Mouse (Mus musculus) heart, embryonic 16.5 days (tissue): ENCODE measurements around the gene Fbxl14. TPM values are rescaled to one million over a fixed set of nuclear protein-coding genes. Genes with fewer than 3 reads are reported as not detected.

Source experiments
- ATAC-seq: fragments of 200-750 bp; cut with Nextera tagmentation; replicated peaks from 2 replicates; pipeline ENCODE4 v1.8.0; 2017; ENCODE audit warnings: moderate number of reproducible peaks; ENCODE audit not compliant: insufficient read depth, low FRiP score; ENCODE audit errors: extremely low read depth
- H3K27ac ChIP-seq: fragments of 300-500 bp; sonication (generic); 2 replicates; pipeline ENCODE4 v1.5.1; 2014; ENCODE audit warnings: mild to moderate bottlenecking, low read length, control low read depth, moderate library complexity
- H3K27me3 ChIP-seq: fragments of 300-500 bp; sonication (generic); 2 replicates; pipeline ENCODE4 v1.6.1; 2014; ENCODE audit warnings: low read length, mixed read lengths; ENCODE audit not compliant: control insufficient read depth, insufficient read depth
- H3K36me3 ChIP-seq: fragments of 300-500 bp; sonication (generic); 2 replicates; pipeline ENCODE4 v1.6.1; 2014; ENCODE audit not compliant: control insufficient read depth, insufficient read depth
- H3K4me1 ChIP-seq: fragments of 300-500 bp; sonication (generic); 2 replicates; pipeline ENCODE4 v1.6.1; 2014; ENCODE audit warnings: low read length, mixed read lengths; ENCODE audit not compliant: control insufficient read depth, insufficient read depth
- H3K4me2 ChIP-seq: fragments of 300-500 bp; sonication (generic); 2 replicates; pipeline ENCODE4 v1.6.1; 2014; ENCODE audit warnings: low read depth, mild to moderate bottlenecking, control low read depth, low read length
- H3K4me3 ChIP-seq: fragments of 300-500 bp; sonication (generic); 2 replicates; pipeline ENCODE4 v1.5.1; 2014; ENCODE audit warnings: mild to moderate bottlenecking, control low read depth, low read length
- H3K9ac ChIP-seq: fragments of 300-500 bp; sonication (generic); 2 replicates; pipeline ENCODE4 v1.6.1; 2014; ENCODE audit warnings: low read length, control low read depth
- H3K9me3 ChIP-seq: fragments of 300-500 bp; sonication (generic); replicated peaks from 2 replicates; pipeline ENCODE4 v1.6.1; 2016; ENCODE audit warnings: low read length; ENCODE audit not compliant: control insufficient read depth
- WGBS: fragments of 180-500 bp; shearing (Covaris S2); extraction: QIAGEN DNeasy Blood & Tissue Kit; methylation state at CpG from one replicate; pipeline ENCODE4 v1.1.7; 2014; 5-methylcytosine and 5-hydroxymethylcytosine counted together
- polyA plus RNA-seq: library from polyadenylated mRNA; unstranded; fragments of >200 nt; fragmentation: Nextera tagmentation; extraction: Ambion mirVana; gene quantifications from 2 replicates; pipeline ENCODE4 v1.2.1, GENCODE M21; 2015

The Fbxl14 gene
- polyA plus RNA-seq, 1 experiment from 2014 or later: 4.3 TPM

DNA sequence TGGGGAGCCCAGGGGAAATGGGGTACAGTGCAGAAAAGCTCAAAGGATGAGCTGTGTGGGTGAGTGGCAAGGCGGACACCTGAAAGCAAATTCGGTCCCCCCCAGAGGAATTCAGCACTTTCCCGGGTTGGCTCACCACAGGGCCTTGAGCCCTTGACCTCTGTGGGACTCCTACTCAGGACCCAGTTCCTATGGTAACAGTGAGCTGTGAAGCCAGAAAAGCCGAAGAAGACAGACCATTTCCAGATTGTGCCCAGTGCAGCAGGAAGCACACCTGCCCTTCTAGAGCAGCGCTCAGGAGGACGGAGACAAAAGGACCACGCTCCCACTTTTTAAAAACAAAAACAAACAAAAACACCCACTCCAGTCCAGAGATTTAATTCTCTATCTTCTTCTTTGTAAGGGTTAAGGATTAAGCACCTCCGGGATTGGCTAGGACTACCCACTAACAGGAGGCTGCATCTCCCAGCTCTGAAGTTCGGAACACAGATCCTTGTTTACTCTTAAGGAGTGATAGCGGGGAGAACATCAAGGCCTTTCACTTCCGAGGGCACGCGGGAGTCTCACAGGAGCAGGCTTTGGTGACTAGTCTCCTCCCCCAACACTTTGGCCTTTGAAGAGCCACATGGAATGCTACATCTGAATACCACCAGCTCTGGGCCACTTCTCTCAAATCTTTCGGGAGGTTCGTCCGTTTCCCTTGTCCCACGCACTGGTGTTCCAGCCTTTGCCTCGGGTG is 31.0 kb upstream of the Fbxl14 start:
- peak overlapping the region; percentile 68 for H3K4me2 ChIP-seq
- peak overlapping the region; percentile 49 for H3K4me3 ChIP-seq
- no peaks in the 10 kb centered on the region for H3K9me3 ChIP-seq
- WGBS: 16% methylated on average over 18 of the region's 18 CpGs
- no peak for ATAC-seq
- no peaks in the 10 kb centered on the region for H3K27me3 ChIP-seq
- H3K4me1 ChIP-seq: peaks cover 10% of the 10 kb centered on the region
- no peak overlapping the region for H3K27ac ChIP-seq
- H3K9ac ChIP-seq: peak overlapping the region; percentile 60
- H3K36me3 ChIP-seq: no peaks in the 10 kb centered on the region

DNA sequence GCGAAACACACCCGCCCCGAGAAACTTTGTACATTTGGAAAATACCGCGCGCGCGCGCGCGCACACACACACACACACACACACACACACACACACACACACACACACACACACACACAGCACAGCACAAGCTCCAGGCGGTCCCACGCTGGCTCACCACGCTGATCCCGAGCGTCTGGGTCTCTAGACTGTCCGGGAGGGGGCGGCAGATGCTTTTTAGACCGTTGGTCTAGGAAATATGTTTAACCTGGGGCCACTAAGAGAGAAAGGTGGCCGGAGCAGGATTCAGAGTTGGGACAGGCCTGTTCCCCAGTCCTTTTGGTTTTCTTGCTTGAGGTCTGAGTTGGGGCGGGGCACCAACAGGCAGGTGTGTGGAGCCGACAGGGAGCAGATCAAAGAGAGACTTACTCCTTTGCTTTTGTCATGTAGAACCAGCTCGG is 30.4 kb upstream of the Fbxl14 start:
- WGBS: 4% methylated on average over 23 of the region's 23 CpGs
- no peak overlapping the region for H3K27ac ChIP-seq
- no peaks in the 10 kb centered on the region for H3K36me3 ChIP-seq
- no peaks in the 10 kb centered on the region for H3K9me3 ChIP-seq
- H3K4me2 ChIP-seq: peak overlapping the region; percentile 68
- H3K4me3 ChIP-seq: peak overlapping the region; percentile 49
- peak overlapping the region; percentile 60 for H3K9ac ChIP-seq
- peak; percentile 57; the same call in 1 of the 2 replicates for ATAC-seq
- H3K4me1 ChIP-seq: peaks cover 10% of the 10 kb centered on the region
- H3K27me3 ChIP-seq: no peaks in the 10 kb centered on the region

DNA sequence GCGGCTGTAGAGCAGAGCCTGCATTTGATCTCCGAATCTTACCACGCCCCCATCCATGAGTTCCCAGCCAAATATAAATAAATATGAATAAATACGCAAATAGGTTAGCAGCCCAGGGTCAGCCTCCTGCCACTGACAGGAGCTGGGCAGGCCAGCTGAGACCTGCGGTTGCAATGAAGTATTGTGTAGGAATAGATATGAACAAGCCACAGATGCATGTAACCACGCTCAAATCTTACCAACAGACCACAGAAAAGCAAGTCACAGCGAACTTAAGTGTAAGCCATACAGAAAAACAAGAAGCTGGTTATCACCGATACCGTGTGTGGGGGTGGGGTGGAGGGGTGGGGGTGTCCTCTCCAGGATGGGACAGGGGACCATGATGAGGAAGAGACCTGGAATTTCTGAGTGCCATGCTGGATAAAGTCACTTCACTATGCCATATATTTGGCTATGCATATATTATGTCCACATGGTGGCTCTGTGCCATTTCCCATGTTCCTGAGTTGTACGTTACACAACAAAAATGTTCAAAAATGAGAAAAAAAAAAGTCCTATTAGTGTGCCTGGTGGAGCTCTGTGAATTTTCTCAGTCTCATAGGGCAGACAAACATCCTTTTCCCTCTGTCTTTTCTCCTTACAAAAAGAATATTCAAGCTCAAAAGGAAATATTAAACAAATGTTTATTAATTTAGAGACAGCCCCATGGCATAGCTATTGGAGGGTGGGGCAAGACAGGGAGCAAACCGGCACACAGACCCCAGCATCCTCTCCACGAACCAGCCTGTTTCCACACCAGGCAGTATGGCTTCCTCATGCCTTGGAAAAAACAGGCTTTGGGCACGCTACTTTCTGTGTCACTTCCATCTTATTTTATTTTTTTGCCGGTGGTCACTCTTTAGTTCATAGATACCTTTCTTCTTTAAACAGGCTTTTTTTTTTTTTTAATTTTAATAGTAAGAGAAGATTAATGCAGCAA is 28.2 kb upstream of the Fbxl14 start:
- H3K27ac ChIP-seq: no peak overlapping the region
- H3K4me3 ChIP-seq: peak overlapping the region; percentile 52
- ATAC-seq: no peak
- H3K36me3 ChIP-seq: no peaks in the 10 kb centered on the region
- H3K9me3 ChIP-seq: no peaks in the 10 kb centered on the region
- no peaks in the 10 kb centered on the region for H3K27me3 ChIP-seq
- H3K4me2 ChIP-seq: peak overlapping the region; percentile 82
- peak overlapping the region; percentile 70; the same call in 1 of the 2 replicates for H3K9ac ChIP-seq
- WGBS: 38% methylated on average over 14 of the region's 14 CpGs
- peaks cover 10% of the 10 kb centered on the region for H3K4me1 ChIP-seq

DNA sequence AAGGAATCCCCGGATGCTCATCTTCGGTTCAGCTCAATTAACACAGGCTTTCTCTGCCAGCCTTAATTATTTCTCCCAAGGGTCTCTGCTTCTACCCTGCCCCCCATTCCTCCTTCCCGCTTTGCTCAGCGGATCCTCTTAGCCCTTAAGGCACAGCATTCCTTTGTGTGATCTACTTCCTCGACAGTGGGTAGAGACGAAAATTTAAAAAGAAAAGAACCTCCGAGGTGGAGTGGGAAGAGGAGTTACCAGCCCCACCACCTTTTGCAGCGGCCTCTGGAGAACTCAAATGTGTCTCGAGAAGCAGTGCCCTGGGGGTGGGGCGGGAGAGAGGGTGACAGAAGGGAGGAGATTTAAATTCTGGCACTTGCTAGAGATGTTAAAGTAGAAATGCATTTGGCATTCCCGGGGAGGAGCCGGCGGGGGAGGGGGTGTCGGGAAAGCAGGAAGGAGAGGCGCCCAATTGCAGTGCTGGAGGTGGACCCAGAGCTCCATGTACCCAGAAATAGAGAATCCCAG is 27.4 kb upstream of the Fbxl14 start:
- Histone ChIP-seq H3K4me1 (peaks cover 10% of the 10 kb centered on the region), H3K9me3 (no peaks in the 10 kb centered on the region), H3K4me3 (peak overlapping the region; percentile 52), H3K36me3 (no peaks in the 10 kb centered on the region), H3K27me3 (no peaks in the 10 kb centered on the region), H3K9ac (peak overlapping the region; percentile 70), H3K4me2 (peak overlapping the region; percentile 82), H3K27ac (peak overlapping the region; percentile 73)
- WGBS: 2% methylated on average over 15 of the region's 15 CpGs
- peak; percentile 31; the same call in 1 of the 2 replicates for ATAC-seq

DNA sequence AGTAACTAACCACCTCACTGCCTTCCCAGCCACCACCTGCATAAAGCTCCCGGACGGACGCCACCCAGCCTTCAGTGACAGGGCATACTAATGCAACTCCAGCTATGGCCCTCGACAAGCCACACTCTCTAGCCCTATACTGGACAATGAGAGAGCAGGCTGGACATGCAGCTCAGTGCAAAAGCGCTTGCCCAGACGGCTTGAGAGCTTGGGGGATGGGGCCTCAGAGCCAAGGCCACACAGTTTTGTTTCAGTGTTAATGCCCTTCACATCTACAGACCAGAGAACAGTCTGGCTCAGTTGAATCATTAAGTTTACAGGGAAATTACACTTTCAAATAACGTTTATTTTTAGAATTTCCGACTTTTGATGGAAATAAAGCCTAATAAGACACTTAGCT is 21.3 kb upstream of the Fbxl14 start:
- Histone ChIP-seq H3K4me3 (no peak overlapping the region), H3K27ac (no peak overlapping the region), H3K9ac (no peak overlapping the region), H3K4me1 (no peaks in the 10 kb centered on the region), H3K4me2 (no peak overlapping the region), H3K27me3 (no peaks in the 10 kb centered on the region), H3K9me3 (no peaks in the 10 kb centered on the region), H3K36me3 (no peaks in the 10 kb centered on the region)
- ATAC-seq: no peak
- 68% methylated on average over 8 of the region's 8 CpGs for WGBS

DNA sequence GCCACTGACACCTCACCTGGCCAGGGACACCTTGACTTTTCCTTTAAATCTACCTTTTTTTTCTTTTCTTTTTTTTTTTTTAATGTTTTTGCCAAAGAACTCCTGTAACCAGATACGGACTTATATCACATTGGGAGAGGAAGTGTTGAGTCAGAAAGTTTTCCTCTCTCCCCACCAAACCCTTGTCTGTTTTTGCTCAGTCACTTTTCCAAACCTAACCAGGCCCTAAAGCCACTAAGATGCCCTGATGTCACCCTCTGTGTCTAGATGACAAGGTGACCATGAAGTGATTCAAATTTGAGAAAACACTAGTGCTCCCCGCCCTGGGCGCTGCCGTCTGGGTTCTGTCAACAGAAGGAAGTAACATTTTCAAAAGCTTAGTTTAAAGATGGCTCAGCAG is 20.4 kb upstream of the Fbxl14 start:
- H3K9me3 ChIP-seq: no peaks in the 10 kb centered on the region
- ATAC-seq: no peak
- H3K9ac ChIP-seq: no peak overlapping the region
- 66% methylated on average over 4 of the region's 4 CpGs for WGBS
- H3K27ac ChIP-seq: no peak overlapping the region
- H3K4me2 ChIP-seq: no peak overlapping the region
- H3K4me3 ChIP-seq: no peak overlapping the region
- no peaks in the 10 kb centered on the region for H3K36me3 ChIP-seq
- H3K27me3 ChIP-seq: no peaks in the 10 kb centered on the region
- no peaks in the 10 kb centered on the region for H3K4me1 ChIP-seq

DNA sequence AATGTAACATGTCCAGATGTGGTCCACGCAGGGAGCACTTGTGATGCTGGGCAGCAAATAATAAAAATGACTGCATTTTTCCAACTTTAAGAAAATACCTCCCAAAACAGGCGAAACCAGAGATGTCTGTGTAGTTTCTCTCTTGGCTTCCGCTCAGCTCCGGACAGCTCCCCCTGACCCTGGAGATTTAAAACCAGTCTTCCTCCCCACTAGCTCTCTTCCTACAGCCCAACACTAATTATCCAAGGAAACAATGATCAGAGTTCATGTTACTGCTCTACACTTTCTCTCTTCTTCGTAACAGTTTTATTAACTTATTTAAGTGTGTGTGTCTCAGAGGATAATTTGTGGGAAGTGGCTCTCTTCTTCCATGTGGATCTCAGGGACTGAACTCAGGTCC is 19.1 kb upstream of the Fbxl14 start:
- Histone ChIP-seq H3K36me3 (no peaks in the 10 kb centered on the region), H3K4me3 (no peak overlapping the region), H3K4me2 (no peak overlapping the region), H3K9ac (no peak overlapping the region), H3K4me1 (no peaks in the 10 kb centered on the region), H3K27me3 (no peaks in the 10 kb centered on the region), H3K27ac (no peak overlapping the region), H3K9me3 (no peaks in the 10 kb centered on the region)
- 73% methylated on average over 5 of the region's 5 CpGs for WGBS
- ATAC-seq: no peak

DNA sequence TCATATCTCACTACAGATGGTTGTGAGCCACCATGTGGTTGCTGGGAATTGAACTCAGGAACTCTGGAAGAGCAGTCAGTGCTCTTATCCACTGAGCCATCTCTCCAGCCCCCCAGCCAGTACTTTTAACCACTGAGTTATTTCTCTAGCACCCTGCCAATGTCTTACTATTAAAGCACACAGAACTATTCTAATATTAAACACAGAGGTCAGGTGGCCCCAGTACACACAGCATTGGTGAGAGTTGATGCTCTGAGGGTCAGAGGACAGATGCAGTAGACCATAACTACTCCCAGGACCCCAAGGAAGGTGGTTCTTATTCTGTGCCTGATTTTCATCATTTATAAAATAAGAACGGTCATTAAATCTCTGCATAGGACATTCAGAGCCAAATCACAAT is 13.3 kb upstream of the Fbxl14 start:
- peaks cover 9% of the 10 kb centered on the region for H3K4me1 ChIP-seq
- WGBS: 93% methylated on average over 1 of the region's 1 CpGs
- H3K4me3 ChIP-seq: no peak overlapping the region
- H3K9me3 ChIP-seq: no peaks in the 10 kb centered on the region
- no peaks in the 10 kb centered on the region for H3K36me3 ChIP-seq
- ATAC-seq: no peak
- H3K27ac ChIP-seq: no peak overlapping the region
- H3K27me3 ChIP-seq: no peaks in the 10 kb centered on the region
- no peak overlapping the region for H3K9ac ChIP-seq
- no peak overlapping the region for H3K4me2 ChIP-seq
